Mouse (Mus musculus) CD4-positive, CD25-positive, alpha-beta regulatory T cell, adult 2 months (primary cell): ENCODE measurements around the gene Mettl9.
A peak's percentile ranks its signal among the peaks of the same experiment; 100 is the strongest.

ENCODE experiments used
- DNase-seq: peaks from one replicate; pipeline ENCODE4 v3.0.0-alpha.2; 2012; ENCODE audit warnings: low read depth, low spot score

The Mettl9 gene

DNA sequence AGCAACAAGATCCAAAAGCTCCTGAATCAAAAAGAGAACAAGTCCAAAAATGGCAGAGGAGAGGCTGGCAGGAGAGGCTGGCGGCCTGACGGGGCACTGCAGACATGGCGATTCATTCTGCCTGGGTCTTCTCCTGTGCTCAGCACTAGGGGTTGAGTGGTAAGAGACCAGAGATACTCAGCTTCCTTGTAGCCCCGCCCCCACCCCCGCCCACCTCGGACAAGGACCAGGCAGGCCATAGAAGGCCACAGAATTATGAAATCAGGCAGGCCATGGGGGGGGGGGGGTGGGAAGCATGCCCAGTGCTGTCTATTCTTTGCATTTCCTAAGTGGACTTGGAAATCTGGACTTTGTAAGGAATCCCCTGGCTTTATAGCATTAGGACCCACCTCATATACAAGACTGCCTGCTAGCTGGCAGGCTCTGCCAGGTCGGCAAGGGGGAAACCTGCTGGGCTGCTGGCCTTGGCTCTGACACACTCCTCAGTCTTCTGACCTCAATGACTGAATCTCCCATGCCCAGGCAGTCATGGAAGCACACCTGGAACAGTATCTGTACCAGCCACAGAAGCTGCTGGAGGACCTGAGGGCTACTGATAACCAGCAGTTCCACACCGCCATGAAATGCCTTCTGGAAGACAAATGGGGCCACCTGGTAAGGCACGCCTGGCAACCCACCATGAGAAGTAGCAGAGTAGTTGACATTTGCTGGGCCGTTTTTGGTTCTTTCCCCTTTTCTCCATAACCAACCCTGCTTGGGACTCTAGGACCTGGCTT is 64.6 kb downstream of the Mettl9 start:
- DNase-seq = no peak

- no peak for DNase-seq
Observed at GRCm38 (mm10) chr7:121107851-121108250, 73.6 kb downstream of the Mettl9 start.

GRCm38 (mm10) chr7:121111321-121111720 is 77.1 kb downstream of the Mettl9 start:
- DNase-seq = no peak

DNA sequence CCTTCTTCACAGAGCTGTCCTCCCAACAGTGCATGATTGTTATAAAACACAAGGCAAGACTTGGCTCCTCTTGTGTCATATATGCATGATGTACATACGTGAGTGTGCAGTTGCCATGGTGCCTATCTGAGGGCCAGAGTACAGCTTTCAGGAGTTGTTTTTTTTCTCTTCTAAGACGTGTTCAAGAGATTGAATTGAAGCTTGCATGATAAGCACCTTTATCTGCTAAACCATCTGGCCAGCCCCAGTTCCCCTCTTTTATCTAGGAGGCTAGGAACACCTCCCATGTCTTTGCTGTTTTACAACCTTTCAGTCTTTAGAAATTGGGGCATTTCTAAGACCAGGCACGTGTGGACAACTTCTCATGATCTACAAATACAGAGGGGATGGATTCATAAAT is 77.5 kb downstream of the Mettl9 start:
- DNase-seq = no peak

- DNase-seq = peak; percentile 74
Observed at GRCm38 (mm10) chr7:121120143-121120818, 86.0 kb downstream of the Mettl9 start.
